Mouse (Mus musculus) MEL (cell line): Measurements from ENCODE around the gene Olfr61. TPM values are rescaled to one million over a fixed set of nuclear protein-coding genes. Genes with fewer than 3 reads are reported as not detected.
"Not testable (repeated sequence)": the region's sequence is repeated elsewhere in the genome, so short reads cannot be mapped to it uniquely, and the experiment has no call there.

Experiments
- DNase-seq: peaks from one replicate; pipeline ENCODE4 v3.0.0; 2011; ENCODE audit warnings: low read depth, low spot score
- H3K27ac ChIP-seq: 2 replicates; pipeline ENCODE4 v1.5.1; 2012; ENCODE audit warnings: low read depth, mild to moderate bottlenecking, control low read depth, low read length, moderate library complexity; ENCODE audit not compliant: control insufficient read depth
- H3K27me3 ChIP-seq, 2 experiments: fragments of 150-350 bp in 1 of 2; sonication (generic) in 1 of 2; 2 replicates each; pipeline ENCODE4 v1.6.1; 2012; ENCODE audit warnings: low read length in 2 of 2, mild to moderate bottlenecking in 2 of 2, improper control_type of control experiment in 1 of 2, moderate library complexity in 1 of 2; ENCODE audit not compliant: insufficient read depth in 2 of 2, control insufficient read depth in 1 of 2
- H3K36me3 ChIP-seq, 2 experiments: 2 replicates each; pipeline ENCODE4 v1.6.1; 2012 to 2014; ENCODE audit warnings: low read length in 2 of 2, improper control_type of control experiment in 1 of 2, inconsistent platforms in 1 of 2, mild to moderate bottlenecking in 1 of 2; ENCODE audit not compliant: insufficient read depth in 2 of 2, control insufficient read depth in 1 of 2
- H3K4me1 ChIP-seq, 2 experiments: fragments of 150-350 bp in 1 of 2; sonication (generic) in 1 of 2; 2 replicates each; pipeline ENCODE4 v1.6.1; 2012; ENCODE audit warnings: low read length in 2 of 2, improper control_type of control experiment in 1 of 2, mild to moderate bottlenecking in 1 of 2; ENCODE audit not compliant: insufficient read depth in 2 of 2, control insufficient read depth in 1 of 2
- H3K4me3 ChIP-seq, 2 experiments: fragments of 150-350 bp in 1 of 2; sonication (generic) in 1 of 2; 2 replicates each; pipeline ENCODE4 v1.5.1; 2012; ENCODE audit warnings: low read depth in 2 of 2, low read length in 2 of 2, mild to moderate bottlenecking in 2 of 2, moderate library complexity in 2 of 2, control low read depth in 1 of 2, improper control_type of control experiment in 1 of 2; ENCODE audit not compliant: control insufficient read depth in 1 of 2, insufficient read depth in 1 of 2
- H3K79me2 ChIP-seq: 2 replicates; pipeline ENCODE4 v1.6.1; 2012; ENCODE audit warnings: mild to moderate bottlenecking, low read length, moderate library complexity; ENCODE audit not compliant: control insufficient read depth, poor library complexity, insufficient read depth
- H3K9ac ChIP-seq: 2 replicates; pipeline ENCODE4 v1.6.1; 2012; ENCODE audit warnings: low read depth, mild to moderate bottlenecking, control low read depth, low read length, moderate library complexity; ENCODE audit not compliant: control insufficient read depth, poor library complexity, severe bottlenecking
- H3K9me3 ChIP-seq: fragments of 150-350 bp; sonication (generic); replicated peaks from 2 replicates; pipeline ENCODE4 v1.6.1; 2012; ENCODE audit warnings: mild to moderate bottlenecking, low read length, improper control_type of control experiment, moderate library complexity; ENCODE audit not compliant: insufficient read depth
- CTCF ChIP-seq, 3 experiments: IDR thresholded peaks in 2 of 3; conservative IDR thresholded peaks in 1 of 3; 2 replicates each; pipeline ENCODE4 v1.5.1; 2011 to 2012; ENCODE audit warnings: low read length in 3 of 3, low read depth in 2 of 3, mild to moderate bottlenecking in 2 of 3, improper control_type of control experiment in 1 of 3, inconsistent platforms in 1 of 3, mixed read lengths in 1 of 3, moderate library complexity in 1 of 3; ENCODE audit not compliant: control insufficient read depth in 1 of 3, insufficient read depth in 1 of 3, poor library complexity in 1 of 3, severe bottlenecking in 1 of 3
- E2F4 ChIP-seq: IDR thresholded peaks from 2 replicates; pipeline ENCODE4 v1.6.1; 2011; ENCODE audit warnings: low read depth, low read length, improper control_type of control experiment, borderline replicate concordance
- ETS1 ChIP-seq: IDR thresholded peaks from 2 replicates; pipeline ENCODE4 v1.6.1; 2012; ENCODE audit warnings: low read depth, mild to moderate bottlenecking, inconsistent platforms, low read length, improper control_type of control experiment, moderate library complexity
- GATA1 ChIP-seq: IDR thresholded peaks from 2 replicates; pipeline ENCODE4 v1.6.1; 2011; ENCODE audit warnings: low read depth, low read length, improper control_type of control experiment
- HCFC1 ChIP-seq: IDR thresholded peaks from 2 replicates; pipeline ENCODE4 v1.6.1; 2012; ENCODE audit warnings: low read depth, mild to moderate bottlenecking, inconsistent platforms, low read length, improper control_type of control experiment, moderate library complexity
- MAX ChIP-seq: IDR thresholded peaks from 2 replicates; pipeline ENCODE4 v1.6.1; 2011; ENCODE audit warnings: low read length, improper control_type of control experiment
- NELFE ChIP-seq: IDR thresholded peaks from 2 replicates; pipeline ENCODE4 v1.6.1; 2011; ENCODE audit warnings: low read depth, low read length, improper control_type of control experiment
- RAD21 ChIP-seq: IDR thresholded peaks from 2 replicates; pipeline ENCODE4 v1.6.1; 2011; ENCODE audit warnings: mild to moderate bottlenecking, low read depth, low read length, improper control_type of control experiment
- SIN3A ChIP-seq: IDR thresholded peaks from 2 replicates; pipeline ENCODE4 v1.6.1; 2012; ENCODE audit warnings: low read length, improper control_type of control experiment, inconsistent platforms
- TCF12 ChIP-seq: IDR thresholded peaks from 2 replicates; pipeline ENCODE4 v1.6.1; 2014; ENCODE audit warnings: low read depth, mild to moderate bottlenecking, inconsistent platforms, low read length, improper control_type of control experiment, moderate library complexity
- UBTF ChIP-seq: IDR thresholded peaks from 2 replicates; pipeline ENCODE4 v1.6.1; 2012; ENCODE audit warnings: low read depth, mild to moderate bottlenecking, inconsistent platforms, low read length, improper control_type of control experiment, moderate library complexity, borderline replicate concordance; ENCODE audit not compliant: insufficient read depth
- USF2 ChIP-seq, 2 experiments: IDR thresholded peaks; 2 replicates each; pipeline ENCODE4 v1.6.1; 2011 to 2012; ENCODE audit warnings: improper control_type of control experiment in 2 of 2, low read length in 2 of 2, borderline replicate concordance in 1 of 2, inconsistent platforms in 1 of 2, low read depth in 1 of 2, mild to moderate bottlenecking in 1 of 2; ENCODE audit not compliant: insufficient read depth in 1 of 2
- ZC3H11A ChIP-seq: IDR thresholded peaks from 2 replicates; pipeline ENCODE4 v1.6.1; 2012; ENCODE audit warnings: low read depth, mild to moderate bottlenecking, inconsistent platforms, low read length, improper control_type of control experiment
- ZKSCAN1 ChIP-seq: IDR thresholded peaks from 2 replicates; pipeline ENCODE4 v1.6.1; 2012; ENCODE audit warnings: low read depth, mild to moderate bottlenecking, inconsistent platforms, low read length, improper control_type of control experiment, moderate library complexity
- polyA plus RNA-seq, 2 experiments: library from polyadenylated mRNA; stranded (reverse) in 1 of 2; unstranded in 1 of 2; fragments of >175 nt in 1 of 2; fragments of >200 nt in 1 of 2; gene quantifications; 2 replicates each; pipeline versions ENCODE4 v1.2.1 to v1.2.4; 2012; ENCODE audit warnings: low replicate concordance in 2 of 2, low read depth in 1 of 2; ENCODE audit not compliant: insufficient read length in 2 of 2, insufficient read depth in 1 of 2, missing spikeins in 1 of 2
- total RNA-seq: library from RNA; depleted of rRNA; stranded (reverse); fragments of 300-350 nt; gene quantifications from 2 replicates; pipeline ENCODE4 v1.2.3, GENCODE M21; 2012

Olfr61 gene
- total and polyA plus RNA-seq, 3 experiments, result not detected

DNA sequence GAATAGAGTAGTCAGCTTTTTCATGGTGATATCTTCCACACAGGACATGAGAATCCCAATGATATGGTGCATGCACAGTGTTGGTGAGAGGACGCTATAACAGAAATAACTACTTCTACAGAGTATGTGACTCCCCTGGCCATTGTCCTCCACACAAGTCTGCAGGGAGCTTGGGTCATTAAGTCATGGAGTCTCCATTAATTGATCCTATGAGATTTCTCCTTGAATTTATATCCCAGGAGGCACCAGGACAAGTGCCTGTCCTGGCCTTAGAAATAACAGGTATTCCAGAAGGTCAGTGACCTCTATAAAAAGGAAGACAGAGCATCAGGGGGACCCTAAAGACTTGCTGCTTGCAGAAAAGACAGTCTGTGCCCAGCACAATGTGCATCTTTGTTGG, 17.4 kb downstream of the Olfr61 start, which contains the start of gene Olfr53:
Gene Olfr53, plus strand, starts transcription at position 301 of the 400 bp plus-strand sequence.
- no peak within 1 kb of the TSS for H3K4me3 ChIP-seq
- no peaks in the 10 kb centered on the region for H3K9me3 ChIP-seq
- no peaks in the 10 kb centered on the region for H3K4me1 ChIP-seq
- no peak for DNase-seq
- no peaks in the 10 kb centered on the region for H3K36me3 ChIP-seq
- H3K27ac ChIP-seq, result no peak within 1 kb of the TSS
- TF ChIP-seq E2F4, result no peak
- no peaks in the 10 kb centered on the region for H3K79me2 ChIP-seq
- no peak within 1 kb of the TSS for H3K9ac ChIP-seq
- no peaks in the 10 kb centered on the region for H3K27me3 ChIP-seq

DNA sequence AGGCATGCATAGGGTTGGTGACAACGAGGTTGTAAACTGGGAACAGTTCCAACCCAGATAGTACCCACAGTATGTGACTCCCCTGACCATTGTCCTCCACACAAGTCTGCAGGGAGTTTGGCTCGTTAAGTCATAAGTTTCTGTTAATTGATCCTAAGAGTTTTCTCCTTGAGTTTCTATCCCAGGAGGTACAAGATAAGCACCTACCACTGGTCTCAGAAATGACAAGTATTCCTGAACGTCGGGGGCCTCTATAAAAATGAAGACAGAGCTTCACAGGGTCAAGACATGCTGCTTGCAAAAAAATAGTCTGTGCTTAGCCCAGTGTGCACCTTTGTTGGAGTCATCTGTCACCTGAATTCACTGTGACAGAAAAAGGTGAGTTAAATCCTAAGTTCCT, 30.9 kb downstream of the Olfr61 start, which contains the start of gene Olfr539:
Gene Olfr539, plus strand, starts transcription at position 301 of the 400 bp plus-strand sequence.
- no peaks in the 10 kb centered on the region for H3K79me2 ChIP-seq
- H3K27me3 ChIP-seq, result no peaks in the 10 kb centered on the region
- no peaks in the 10 kb centered on the region for H3K4me1 ChIP-seq
- no peak within 1 kb of the TSS for H3K27ac ChIP-seq
- TF ChIP-seq TCF12 (no peak), GATA1 (no peak), UBTF (no peak), RAD21 (no peak), NELFE (no peak), ZKSCAN1 (no peak), ZC3H11A (no peak), USF2 (IDR thresholded peaks at IDR 0.05; ENCODE audit: borderline replicate concordance in 1 of 2, insufficient read depth in 1 of 2, low read depth in 1 of 2, low read length in 2 of 2) (no peak), CTCF (IDR thresholded peaks at IDR 0.05 in 2 of 3, conservative IDR thresholded peaks at IDR 0.05 in 1 of 3; ENCODE audit: control insufficient read depth in 1 of 3, insufficient read depth in 1 of 3, low read depth in 2 of 3, low read length in 3 of 3, poor library complexity in 1 of 3, severe bottlenecking in 1 of 3) (no peak), E2F4 (no peak), ETS1 (no peak), HCFC1 (no peak), SIN3A (no peak), MAX (no peak)
- H3K36me3 ChIP-seq, result no peaks in the 10 kb centered on the region
- no peak for DNase-seq
- no peak within 1 kb of the TSS for H3K4me3 ChIP-seq
- no peaks in the 10 kb centered on the region for H3K9me3 ChIP-seq
- no peak within 1 kb of the TSS for H3K9ac ChIP-seq

DNA sequence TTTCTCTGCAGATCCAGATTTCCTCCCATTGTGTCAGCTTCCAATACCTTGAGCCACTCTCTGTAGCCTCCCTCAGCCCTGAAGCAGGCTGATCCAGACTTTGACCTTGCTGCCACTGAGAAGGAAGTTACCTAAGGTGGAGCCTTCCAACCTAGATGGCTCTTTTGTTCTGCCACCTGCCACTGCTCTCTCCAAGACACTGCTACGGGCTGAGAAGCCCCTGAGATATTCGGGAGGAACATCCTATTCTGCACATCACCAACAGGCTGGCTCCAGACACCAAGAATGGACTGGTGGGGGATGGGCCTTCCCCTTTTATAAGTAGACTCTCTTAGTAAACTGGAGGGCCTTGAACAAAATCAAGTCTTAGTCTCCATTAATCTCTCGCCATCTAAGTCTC, 41.9 kb downstream of the Olfr61 start:
- not testable (repeated sequence) for H3K27ac ChIP-seq, H3K27me3 ChIP-seq, H3K79me2 ChIP-seq, H3K4me1 ChIP-seq, H3K36me3 ChIP-seq, H3K9ac ChIP-seq, H3K4me3 ChIP-seq, DNase-seq, H3K9me3 ChIP-seq
